ENCODE assay signal across 15 mouse cellular contexts in the genomic region with DNA sequence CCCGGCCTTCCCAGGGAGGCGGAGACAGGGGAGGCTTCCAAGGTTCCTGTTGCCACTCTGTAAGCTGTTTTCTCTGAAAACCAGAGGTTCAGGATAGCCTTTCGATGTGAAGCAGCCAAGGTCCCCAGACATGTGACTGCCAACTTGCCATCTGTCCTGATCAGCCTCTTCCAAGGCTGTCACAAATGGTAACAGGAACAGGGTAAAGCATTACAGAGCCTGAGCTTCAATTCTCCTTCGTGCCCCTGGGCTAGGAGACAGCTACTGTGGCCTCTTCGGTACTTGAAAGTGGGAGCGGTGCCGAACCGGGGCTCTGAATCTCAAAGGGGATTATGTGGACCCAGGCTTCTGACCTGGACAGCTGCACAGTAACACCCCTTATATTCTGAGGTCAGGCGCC.
"Had no signal": no experiment of that assay in that cellular context is flagged by ENCODE, and none has a peak within 500 bp of the region (broad histone marks: within the 10 kb centered on the region; RNA-seq: fewer than 3 reads in every experiment).

No protein-coding gene starts in this region.

- H3K9ac ChIP-seq: limb, embryonic 12.5 days; liver, embryonic 13.5 days; liver, postnatal 0 days; lung, embryonic 15.5 days; midbrain, embryonic 12.5 days had no signal

- H3K4me3 ChIP-seq: left cerebral cortex, adult 2 months; limb, embryonic 12.5 days; liver, embryonic 13.5 days; lung, embryonic 15.5 days; megakaryocyte, embryonic 14.5 days; midbrain, embryonic 12.5 days had no signal

- H3K27me3 ChIP-seq: limb, embryonic 12.5 days; liver, embryonic 13.5 days; lung, embryonic 15.5 days; megakaryocyte, embryonic 14.5 days; midbrain, embryonic 12.5 days had no signal

- H3K36me3 ChIP-seq: limb, embryonic 12.5 days; liver, embryonic 13.5 days; lung, embryonic 15.5 days had no signal

- H3K4me2 ChIP-seq: limb, embryonic 12.5 days; liver, embryonic 13.5 days; lung, embryonic 15.5 days; midbrain, embryonic 12.5 days had no signal

- ATAC-seq: liver, postnatal 0 days; midbrain, embryonic 16.5 days had no signal

- H3K27ac ChIP-seq: left cerebral cortex, adult 2 months; limb, embryonic 12.5 days; liver, embryonic 13.5 days; lung, embryonic 15.5 days; macrophage; midbrain, embryonic 12.5 days had no signal

- DNase-seq: kidney, postnatal 10 days; kidney, postnatal 4 days; liver; liver, embryonic 13.5 days; liver, postnatal 0 days; lung, postnatal 14 days; right cerebral cortex, postnatal 25 days; thymus, postnatal 36 days had no signal

- H3K4me1 ChIP-seq: limb, embryonic 12.5 days; liver, embryonic 13.5 days; lung, embryonic 15.5 days; megakaryocyte, embryonic 14.5 days; midbrain, embryonic 12.5 days had no signal

- H3K9me3 ChIP-seq: limb, embryonic 12.5 days; liver, embryonic 13.5 days; lung, embryonic 15.5 days; midbrain, embryonic 12.5 days had no signal
